Mouse (Mus musculus) forebrain, embryonic 12.5 days (tissue): ENCODE data around the gene Asxl1. TPM values are rescaled to one million over a fixed set of nuclear protein-coding genes. Genes with fewer than 3 reads are reported as not detected.
A peak's percentile ranks its signal among the peaks of the same experiment; 100 is the strongest.

ENCODE experiments used
- ATAC-seq: fragments of 200-750 bp; cut with Nextera tagmentation; 2 replicates; pipeline ENCODE4 v1.8.0; 2017; ENCODE audit warnings: moderate TSS enrichment; ENCODE audit not compliant: low FRiP score
- H3K27ac ChIP-seq: fragments of 300-500 bp; sonication (generic); 2 replicates; pipeline ENCODE4 v1.5.1; 2016; ENCODE audit warnings: mild to moderate bottlenecking
- H3K27me3 ChIP-seq: fragments of 300-500 bp; sonication (generic); 2 replicates; pipeline ENCODE4 v1.6.1; 2016; ENCODE audit warnings: mild to moderate bottlenecking
- H3K36me3 ChIP-seq: fragments of 300-500 bp; sonication (generic); replicated peaks from 2 replicates; pipeline ENCODE4 v1.6.1; 2016; ENCODE audit warnings: mild to moderate bottlenecking
- H3K4me1 ChIP-seq: fragments of 300-500 bp; sonication (generic); 2 replicates; pipeline ENCODE4 v1.6.1; 2016
- H3K4me2 ChIP-seq: fragments of 300-500 bp; sonication (generic); 2 replicates; pipeline ENCODE4 v1.6.1; 2016; ENCODE audit warnings: mild to moderate bottlenecking, moderate library complexity
- H3K4me3 ChIP-seq: fragments of 300-500 bp; sonication (generic); replicated peaks from 2 replicates; pipeline ENCODE4 v1.5.1; 2016; ENCODE audit warnings: mild to moderate bottlenecking
- H3K9ac ChIP-seq: fragments of 300-500 bp; sonication (generic); 2 replicates; pipeline ENCODE4 v1.6.1; 2016; ENCODE audit warnings: mild to moderate bottlenecking
- H3K9me3 ChIP-seq: fragments of 300-500 bp; sonication (generic); 2 replicates; pipeline ENCODE4 v1.6.1; 2016
- WGBS: fragments of 180-500 bp; shearing (Covaris S2); methylation state at CpG from one replicate; pipeline ENCODE4 v1.1.7; 2016; 5-methylcytosine and 5-hydroxymethylcytosine counted together
- polyA plus RNA-seq: library from polyadenylated mRNA; unstranded; fragments of >200 nt; fragmentation: Nextera tagmentation; extraction: Ambion mirVana; gene quantifications from 2 replicates; pipeline ENCODE4 v1.2.1, GENCODE M21; 2016

Gene Asxl1
- polyA plus RNA-seq, 1 experiment from 2014 or later = 19.3 TPM

- H3K4me2 ChIP-seq = no peak overlapping the region
- no peaks in the 10 kb centered on the region for H3K4me1 ChIP-seq
- no peaks in the 10 kb centered on the region for H3K27me3 ChIP-seq
- H3K27ac ChIP-seq = no peak overlapping the region
- no peak for ATAC-seq
- no peak overlapping the region for H3K4me3 ChIP-seq
- H3K36me3 ChIP-seq = peaks cover 81% of the 10 kb centered on the region
- H3K9me3 ChIP-seq = no peaks in the 10 kb centered on the region
- 89% methylated on average over 9 of the region's 9 CpGs for whole genome bisulfite sequencing
- H3K9ac ChIP-seq = no peak overlapping the region
Observed at GRCm38 (mm10) chr2:153325706-153326376, 19.8 kb upstream of the Asxl1 start.

DNA sequence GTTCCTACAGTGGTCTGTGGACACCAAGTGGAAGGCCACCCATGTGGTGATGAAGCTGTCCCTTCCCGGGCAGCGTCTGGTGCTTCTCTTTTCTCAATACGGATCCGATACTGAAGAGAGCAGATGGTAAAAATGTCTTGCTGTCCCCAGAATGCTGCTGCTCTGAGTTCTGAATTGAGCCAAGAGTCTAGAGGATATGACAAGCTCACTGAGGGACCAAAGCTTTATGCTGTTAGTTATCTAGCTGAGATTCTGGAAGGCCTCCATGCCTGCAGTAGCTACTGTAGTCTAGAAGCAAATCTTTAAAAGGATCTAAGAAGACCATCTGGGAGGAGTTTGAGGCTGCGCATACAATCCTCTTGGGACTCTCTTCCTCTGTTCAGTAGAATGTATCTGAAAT, 13.4 kb upstream of the Asxl1 start:
- peaks cover 40% of the 10 kb centered on the region for H3K36me3 ChIP-seq
- WGBS = 95% methylated on average over 5 of the region's 5 CpGs

DNA sequence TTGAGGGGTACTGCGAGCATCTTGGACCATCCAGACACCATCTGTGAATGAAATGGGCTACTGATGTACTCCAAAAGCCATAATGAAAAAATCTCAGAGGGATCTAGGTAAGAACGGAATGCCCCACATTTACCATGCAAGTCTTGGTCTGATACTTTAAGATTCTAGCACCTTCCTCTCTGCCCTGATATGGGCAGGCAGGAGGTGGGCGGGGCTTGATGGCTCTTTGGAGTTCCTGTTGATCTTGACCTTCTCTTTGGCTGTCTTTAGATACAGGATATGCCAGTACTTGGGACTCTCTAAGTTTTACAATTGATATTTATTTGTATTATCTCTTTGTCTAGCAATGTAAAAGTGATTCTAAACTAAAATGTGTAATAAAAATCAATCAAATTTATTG, 12.6 kb upstream of the Asxl1 start:
- 95% methylated on average over 3 of the region's 3 CpGs for WGBS
- Histone ChIP-seq H3K4me1 (no peaks in the 10 kb centered on the region), H3K27me3 (no peaks in the 10 kb centered on the region)

More for the DNA sequence above, 13.4 kb upstream of the Asxl1 start:
- no peaks in the 10 kb centered on the region for H3K9me3 ChIP-seq
- no peak overlapping the region for H3K4me2 ChIP-seq
- H3K4me3 ChIP-seq = no peak overlapping the region
- H3K4me1 ChIP-seq = no peaks in the 10 kb centered on the region
- no peak overlapping the region for H3K27ac ChIP-seq
- ATAC-seq = no peak
- H3K27me3 ChIP-seq = no peaks in the 10 kb centered on the region
- no peak overlapping the region for H3K9ac ChIP-seq

DNA sequence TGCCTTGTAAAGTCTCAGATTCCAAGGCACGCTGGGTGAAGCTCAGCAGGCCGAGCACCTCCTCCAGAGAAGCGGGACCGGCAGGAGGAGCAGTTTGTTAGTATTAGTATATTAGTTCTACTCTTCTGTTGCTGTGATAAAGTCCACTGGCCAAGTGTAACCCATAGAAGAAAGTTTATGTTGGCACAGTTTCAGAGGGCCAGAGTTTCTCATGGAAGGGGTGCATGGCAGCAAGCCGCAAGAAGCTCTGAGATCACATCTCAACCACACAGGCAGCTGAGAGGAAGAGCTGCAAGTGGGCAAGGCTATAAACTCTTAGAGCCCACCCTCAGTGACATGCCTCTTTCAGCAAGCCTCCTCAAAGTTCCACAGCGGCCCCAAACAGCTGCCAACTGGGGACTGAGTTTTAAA, 11.8 kb upstream of the Asxl1 start:
- 90% methylated on average over 6 of the region's 6 CpGs for WGBS
- no peak for ATAC-seq
- peaks cover 31% of the 10 kb centered on the region for H3K36me3 ChIP-seq
- H3K4me2 ChIP-seq = no peak overlapping the region
- H3K27me3 ChIP-seq = no peaks in the 10 kb centered on the region
- H3K9ac ChIP-seq = no peak overlapping the region
- no peak overlapping the region for H3K27ac ChIP-seq
- H3K9me3 ChIP-seq = no peaks in the 10 kb centered on the region
- H3K4me1 ChIP-seq = no peaks in the 10 kb centered on the region
- no peak overlapping the region for H3K4me3 ChIP-seq

More for the DNA sequence above, 12.6 kb upstream of the Asxl1 start:
- no peak for ATAC-seq
- Histone ChIP-seq H3K9ac (no peak overlapping the region), H3K9me3 (no peaks in the 10 kb centered on the region), H3K4me2 (no peak overlapping the region), H3K4me3 (no peak overlapping the region), H3K27ac (no peak overlapping the region), H3K36me3 (peaks cover 38% of the 10 kb centered on the region)

DNA sequence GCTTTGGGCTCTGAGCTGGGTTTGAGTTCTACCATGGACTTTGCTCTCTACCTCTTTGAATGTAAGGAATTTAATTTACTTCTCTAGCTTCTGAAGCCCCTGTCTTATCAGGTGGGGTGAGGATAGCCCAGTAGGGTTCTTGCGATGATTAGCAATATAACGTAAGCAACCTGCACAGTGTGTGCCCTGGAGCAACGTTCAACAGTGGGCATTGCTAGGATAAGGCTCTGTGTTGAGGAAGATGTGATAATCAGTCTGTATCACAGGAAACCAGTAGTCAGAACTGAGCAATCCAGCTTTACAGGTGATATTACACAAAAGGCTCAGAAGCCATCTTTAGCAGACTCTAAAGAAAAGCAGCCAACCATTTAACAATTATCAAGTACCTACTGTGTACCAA, 11.3 kb upstream of the Asxl1 start:
- Histone ChIP-seq H3K9me3 (no peaks in the 10 kb centered on the region), H3K4me3 (no peak overlapping the region), H3K27ac (no peak overlapping the region), H3K9ac (no peak overlapping the region), H3K27me3 (no peaks in the 10 kb centered on the region), H3K4me1 (no peaks in the 10 kb centered on the region), H3K36me3 (peaks cover 30% of the 10 kb centered on the region), H3K4me2 (no peak overlapping the region)
- WGBS = 91% methylated on average over 3 of the region's 3 CpGs
- ATAC-seq = no peak

GRCm38 (mm10) chr2:153336117-153336516, 9.5 kb upstream of the Asxl1 start:
- Histone ChIP-seq H3K27me3 (no peaks in the 10 kb centered on the region), H3K9me3 (no peaks in the 10 kb centered on the region), H3K4me2 (no peak overlapping the region), H3K9ac (no peak overlapping the region), H3K36me3 (peaks cover 14% of the 10 kb centered on the region), H3K4me3 (no peak overlapping the region), H3K27ac (no peak overlapping the region), H3K4me1 (no peaks in the 10 kb centered on the region)
- no peak for ATAC-seq
- WGBS = 80% methylated on average over 2 of the region's 2 CpGs

DNA sequence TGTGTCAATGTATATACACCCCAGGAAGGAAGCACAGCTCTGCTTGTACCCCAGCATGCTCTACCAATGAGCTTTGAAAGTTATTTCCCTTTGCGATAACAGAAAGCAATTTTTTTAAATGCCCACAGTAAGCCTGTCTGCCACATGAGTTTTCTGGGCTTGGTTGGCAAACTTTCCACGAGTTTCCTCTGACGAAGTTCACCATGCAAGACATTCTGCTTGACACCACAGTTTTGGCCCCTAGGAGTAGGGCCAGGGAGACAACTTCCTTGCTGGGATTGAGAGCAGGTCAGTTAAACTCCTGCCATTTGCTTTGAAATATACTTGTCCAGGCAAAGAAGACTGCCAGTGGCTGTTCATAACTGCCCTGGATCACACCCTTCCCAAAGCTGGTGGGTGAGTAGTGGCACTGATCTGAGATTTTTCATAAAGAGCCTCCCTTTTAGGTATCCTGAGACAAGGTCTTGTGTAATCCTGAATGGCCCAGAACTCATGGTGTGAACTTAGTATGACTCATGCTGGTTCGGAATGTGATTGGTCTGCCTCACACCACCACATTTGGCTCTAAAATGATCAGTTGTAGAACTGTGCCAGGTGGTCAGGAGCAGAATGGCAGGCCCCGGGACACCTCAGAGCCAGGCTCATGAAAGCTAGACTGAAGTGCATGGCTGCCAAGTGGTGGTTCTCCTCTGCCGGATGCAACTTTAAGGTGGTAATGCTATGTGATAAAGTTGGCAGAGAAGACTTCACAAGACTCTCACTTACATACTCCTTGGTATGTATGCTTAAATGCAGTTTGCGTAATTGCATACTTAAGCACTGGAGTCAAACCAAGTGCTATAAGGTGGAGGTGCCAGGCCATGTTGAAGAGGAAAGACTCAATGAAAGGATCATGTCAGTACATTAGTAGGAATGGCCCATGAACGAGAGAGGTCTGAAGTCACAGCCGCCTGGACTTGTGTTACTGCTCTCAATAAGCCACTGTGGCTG, 7.0 kb upstream of the Asxl1 start:
- Histone ChIP-seq H3K4me3 (no peak overlapping the region), H3K27me3 (no peaks in the 10 kb centered on the region), H3K4me2 (no peak overlapping the region), H3K27ac (no peak overlapping the region), H3K9ac (no peak overlapping the region), H3K36me3 (no peaks in the 10 kb centered on the region; the same call in 1 of the 2 replicates), H3K9me3 (no peaks in the 10 kb centered on the region), H3K4me1 (no peaks in the 10 kb centered on the region)
- WGBS = 90% methylated on average over 9 of the region's 9 CpGs
- no peak for ATAC-seq

- 89% methylated on average over 6 of the region's 6 CpGs for WGBS
- Histone ChIP-seq H3K27me3 (no peaks in the 10 kb centered on the region), H3K4me1 (peaks cover 6% of the 10 kb centered on the region), H3K4me3 (no peak overlapping the region), H3K9ac (no peak overlapping the region), H3K9me3 (no peaks in the 10 kb centered on the region), H3K27ac (no peak overlapping the region), H3K36me3 (no peaks in the 10 kb centered on the region), H3K4me2 (no peak overlapping the region)
- no peak for ATAC-seq
Observed at GRCm38 (mm10) chr2:153342166-153342565, 3.5 kb upstream of the Asxl1 start.

DNA sequence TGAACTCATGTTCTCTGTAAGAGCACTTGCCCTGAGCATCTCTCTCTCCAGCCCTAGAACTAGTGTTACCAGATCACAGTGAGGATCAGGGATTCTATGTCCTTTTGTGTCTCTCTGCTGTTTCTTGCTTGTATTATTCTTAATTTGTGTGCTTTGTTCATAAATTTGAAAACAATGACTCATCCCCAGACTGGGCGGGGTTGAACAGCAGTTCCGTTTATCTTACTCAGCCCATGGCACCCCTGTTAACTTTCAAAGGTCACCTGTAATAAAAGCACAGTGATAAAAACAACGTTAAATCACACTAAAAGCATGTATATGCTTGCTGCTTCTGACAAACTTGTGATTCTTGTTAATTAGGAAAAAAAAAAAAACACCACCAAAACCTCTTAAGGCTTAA, 3.0 kb upstream of the Asxl1 start:
- H3K9me3 ChIP-seq = no peaks in the 10 kb centered on the region
- H3K27ac ChIP-seq = no peak overlapping the region
- no peak overlapping the region for H3K9ac ChIP-seq
- H3K4me2 ChIP-seq = no peak overlapping the region
- no peaks in the 10 kb centered on the region for H3K36me3 ChIP-seq
- no peaks in the 10 kb centered on the region for H3K27me3 ChIP-seq
- no peak for ATAC-seq
- 90% methylated on average over 3 of the region's 3 CpGs for WGBS
- H3K4me1 ChIP-seq = peaks cover 9% of the 10 kb centered on the region
- H3K4me3 ChIP-seq = no peak overlapping the region

DNA sequence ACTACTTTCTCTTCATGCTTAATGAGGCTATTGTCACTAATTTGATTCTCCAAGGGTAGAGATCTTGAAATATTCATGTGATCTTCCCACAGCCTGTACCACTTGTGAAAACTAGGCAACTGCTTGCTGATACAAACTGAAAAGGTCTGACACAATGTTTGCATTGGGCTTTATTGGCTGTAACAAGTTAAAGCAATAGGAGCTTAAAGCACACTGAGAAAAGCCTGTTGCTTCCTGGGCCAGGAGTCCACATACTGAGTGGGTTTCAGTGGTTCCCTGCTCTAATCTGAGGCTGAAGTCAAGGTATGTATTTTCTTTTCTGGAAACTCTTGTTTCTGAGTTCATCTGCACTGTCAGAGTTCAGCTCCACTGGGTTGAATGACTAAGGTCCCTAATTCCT, 2.4 kb upstream of the Asxl1 start:
- H3K9me3 ChIP-seq = no peaks in the 10 kb centered on the region

GRCm38 (mm10) chr2:153345071-153345453, 567 bp upstream of the Asxl1 start:
- Histone ChIP-seq H3K4me1 (peaks cover 29% of the 10 kb centered on the region), H3K9ac (peak overlapping the region; percentile 71), H3K27ac (peak overlapping the region; percentile 75), H3K36me3 (no peaks in the 10 kb centered on the region), H3K4me2 (peak overlapping the region; percentile 68), H3K9me3 (no peaks in the 10 kb centered on the region), H3K4me3 (peak overlapping the region; percentile 91), H3K27me3 (no peaks in the 10 kb centered on the region)
- 8% methylated on average over 11 of the region's 11 CpGs for WGBS
- ATAC-seq = no peak

More for the DNA sequence above, 2.4 kb upstream of the Asxl1 start:
- no peak overlapping the region for H3K4me3 ChIP-seq
- no peak overlapping the region for H3K27ac ChIP-seq
- H3K4me1 ChIP-seq = peaks cover 15% of the 10 kb centered on the region
- no peak overlapping the region for H3K9ac ChIP-seq
- ATAC-seq = no peak
- no peak overlapping the region for H3K4me2 ChIP-seq
- H3K27me3 ChIP-seq = no peaks in the 10 kb centered on the region
- H3K36me3 ChIP-seq = no peaks in the 10 kb centered on the region

- no peaks in the 10 kb centered on the region for H3K9me3 ChIP-seq
- H3K36me3 ChIP-seq = no peaks in the 10 kb centered on the region
- no peaks in the 10 kb centered on the region for H3K27me3 ChIP-seq
- peak overlapping the region; percentile 94 for H3K9ac ChIP-seq
- peak overlapping the region; percentile 91 for H3K4me3 ChIP-seq
- H3K4me1 ChIP-seq = peaks cover 39% of the 10 kb centered on the region
- under 1% methylated on average over 54 of the region's 76 CpGs for WGBS
- peak; percentile 51 for ATAC-seq
- H3K27ac ChIP-seq = peak overlapping the region; percentile 98
- H3K4me2 ChIP-seq = peak overlapping the region; percentile 62
Observed at GRCm38 (mm10) chr2:153346221-153347182, 873 bp downstream of the Asxl1 start.
